Mouse (Mus musculus) lung, postnatal 0 days (tissue): ENCODE results near the gene Trpv2.

Source experiments
- CTCF ChIP-seq: IDR thresholded peaks from 2 replicates; pipeline ENCODE4 v1.5.1; 2016; ENCODE audit warnings: antibody characterized with exemption, mild to moderate bottlenecking
- EP300 ChIP-seq: IDR thresholded peaks from 2 replicates; pipeline ENCODE4 v1.6.1; 2016; ENCODE audit warnings: antibody characterized with exemption, mild to moderate bottlenecking, control low read depth

- TF ChIP-seq CTCF (no peak), EP300 (no peak)
Measured at GRCm38 (mm10) chr11:62605619-62606298, 31.5 kb downstream of the Trpv2 start.
